Mouse (Mus musculus) left cerebral cortex, adult 2 months (tissue): ENCODE measurements at regions not wholly inside any gene's neighbourhood (a gene's known extent, or its start where the extent isn't known, plus 50 kb on each side); places are given as distances from the start of the nearest gene placed in this dataset.

ENCODE experiments used
- DNase-seq, 2 experiments: peaks; one replicate each; pipeline ENCODE4 v3.0.0; 2021 to 2022; ENCODE audit warnings: low spot score in 2 of 2, mixed read lengths in 1 of 2; ENCODE audit errors: extremely low spot score in 1 of 2
- H3K27ac ChIP-seq: fragments of 200-600 bp; 2 replicates; pipeline ENCODE4 v1.8.1; 2022
- H3K4me3 ChIP-seq: fragments of 200-600 bp; 2 replicates; pipeline ENCODE4 v1.8.1; 2022
- CTCF ChIP-seq: fragments of 200-600 bp; IDR thresholded peaks from 2 replicates; pipeline ENCODE4 v1.8.1; 2022; ENCODE audit warnings: antibody characterized with exemption, mild to moderate bottlenecking, moderate library complexity
- intact Hi-C: fragments of 180-260 bp; cut with DNase I; formaldehyde crosslinking; loops from one replicate; pipeline ENCODE4 v1.15.1; 2025

DNA sequence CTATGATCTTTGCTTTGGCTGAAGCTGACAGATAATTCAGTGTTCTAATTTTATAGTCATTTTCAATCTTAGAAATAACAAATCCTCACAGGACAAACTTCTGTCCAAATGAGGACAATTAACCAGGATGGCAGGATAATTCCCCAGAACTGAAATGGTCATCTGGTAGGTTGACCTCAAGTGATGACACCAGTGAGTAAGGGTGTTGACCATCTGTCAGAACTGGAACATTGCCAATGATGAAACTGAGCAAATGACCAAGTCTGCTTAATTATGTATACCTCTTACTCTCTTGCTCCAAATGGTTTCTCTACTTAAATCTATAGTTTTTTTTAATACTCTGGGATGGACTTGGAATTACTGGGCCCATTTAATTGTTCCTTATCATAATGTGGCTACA, 1336.9 kb upstream of the Tenm3 start:
- no peak overlapping the region for H3K4me3 ChIP-seq
- intact Hi-C loops = no loop called here
- no peak for TF ChIP-seq CTCF
- H3K27ac ChIP-seq = no peak overlapping the region
- no peak for DNase-seq

DNA sequence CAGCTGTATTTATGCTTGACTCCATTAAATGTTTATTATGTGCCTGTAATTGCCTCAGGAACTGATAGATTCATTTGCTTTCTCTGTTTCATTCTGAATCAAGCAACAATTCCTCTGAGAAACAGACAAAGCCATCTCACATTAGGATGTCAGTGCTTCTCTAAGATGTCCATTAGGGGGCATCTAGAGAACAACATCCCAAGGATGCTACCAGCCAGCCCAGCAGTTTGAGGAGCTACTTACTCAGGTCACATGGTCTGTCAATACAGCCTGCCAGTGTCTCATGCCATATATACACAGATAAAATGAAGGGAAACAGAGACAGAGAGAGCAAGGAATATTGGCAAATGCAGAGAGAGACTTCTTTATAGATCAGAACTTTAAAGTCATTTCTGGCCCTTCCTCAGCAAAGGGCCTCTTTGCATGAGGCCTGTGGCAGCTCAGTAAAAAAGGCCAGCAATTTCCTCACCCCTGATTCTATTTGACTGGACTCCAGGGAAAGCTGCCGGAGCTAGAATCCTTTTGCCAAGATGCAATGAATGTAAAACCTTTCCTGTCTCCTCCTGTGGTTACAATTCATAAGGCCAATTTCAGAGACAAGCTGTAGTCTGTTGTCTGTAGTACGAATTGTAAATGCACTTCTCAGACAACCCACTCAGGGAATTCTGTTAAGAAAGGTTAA, 1321.2 kb upstream of the Tenm3 start:
- Histone ChIP-seq H3K4me3 (no peak overlapping the region), H3K27ac (no peak overlapping the region)
- no peak for DNase-seq
- TF ChIP-seq CTCF = peak; percentile 31
- intact Hi-C loops = loop anchor here (10.0 kb wide), 1 partner anchor 130 kb away; no protein-coding TSS in a partner anchor

DNA sequence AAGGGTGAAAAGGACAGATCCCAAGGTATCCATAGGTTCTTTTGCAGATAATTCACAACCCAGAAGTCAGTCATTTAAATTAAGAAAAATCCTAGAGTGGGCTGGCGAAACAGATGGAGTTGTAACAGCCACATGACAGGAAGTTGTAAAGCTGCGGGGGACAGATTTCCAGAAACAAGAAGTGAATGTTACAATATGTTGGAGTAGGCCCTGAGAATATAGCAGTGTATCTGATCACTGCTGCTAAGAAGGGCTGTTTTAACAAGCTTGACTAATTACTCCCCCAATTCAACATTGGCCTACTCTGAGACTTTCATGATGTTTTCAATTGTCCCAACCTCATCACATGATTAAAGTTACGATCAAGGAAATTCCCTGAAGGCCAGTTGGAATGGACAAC, 1317.3 kb upstream of the Tenm3 start:
- DNase-seq = no peak
- intact Hi-C loops = loop anchor here (10.0 kb wide), 1 partner anchor 134 kb away; no protein-coding TSS in a partner anchor
- Histone ChIP-seq H3K27ac (no peak overlapping the region), H3K4me3 (no peak overlapping the region)
- no peak for TF ChIP-seq CTCF

DNA sequence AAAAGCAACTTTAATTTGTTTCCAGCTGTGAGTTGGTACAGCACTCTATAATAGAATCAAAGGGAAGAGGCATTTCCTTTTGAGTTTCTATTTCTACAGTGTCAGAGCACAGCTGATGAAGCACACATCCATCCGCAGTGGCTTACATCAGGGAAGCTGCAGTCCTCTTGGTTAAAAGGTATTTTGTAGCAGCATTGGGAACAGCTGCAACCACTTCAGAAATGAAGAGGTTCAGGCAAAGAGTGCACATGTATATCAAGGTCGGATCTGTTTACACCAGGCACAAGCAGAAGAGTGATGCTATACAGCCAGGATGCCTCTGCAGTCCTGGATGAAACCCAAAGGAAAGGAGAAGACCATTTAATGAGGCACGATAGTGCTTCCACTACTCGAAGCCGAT, 1316.6 kb upstream of the Tenm3 start:
- intact Hi-C loops = loop anchor here (10.0 kb wide), 1 partner anchor 134 kb away; no protein-coding TSS in a partner anchor
- no peak for DNase-seq
- TF ChIP-seq CTCF = no peak
- Histone ChIP-seq H3K27ac (no peak overlapping the region), H3K4me3 (no peak overlapping the region)

DNA sequence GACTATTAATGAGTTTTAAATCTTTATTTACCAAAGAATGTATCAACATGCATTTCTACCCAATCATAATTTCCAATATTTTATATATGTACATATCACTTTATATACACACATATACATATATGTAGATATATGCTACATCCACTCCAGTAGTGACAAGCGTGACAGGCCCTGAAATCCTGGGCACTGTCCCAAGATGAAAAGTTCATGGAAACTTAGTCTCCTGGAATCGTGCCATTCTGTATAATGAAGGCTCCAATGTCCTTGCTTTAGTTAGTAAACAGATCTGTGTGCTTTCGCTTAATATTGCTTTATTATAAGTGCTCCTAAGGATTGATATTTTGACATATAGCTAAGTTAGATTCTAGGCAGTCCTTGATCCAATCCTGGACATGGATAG, 1296.1 kb upstream of the Tenm3 start:
- Histone ChIP-seq H3K4me3 (no peak overlapping the region), H3K27ac (no peak overlapping the region)
- intact Hi-C loops = no loop called here
- no peak for TF ChIP-seq CTCF
- no peak for DNase-seq

DNA sequence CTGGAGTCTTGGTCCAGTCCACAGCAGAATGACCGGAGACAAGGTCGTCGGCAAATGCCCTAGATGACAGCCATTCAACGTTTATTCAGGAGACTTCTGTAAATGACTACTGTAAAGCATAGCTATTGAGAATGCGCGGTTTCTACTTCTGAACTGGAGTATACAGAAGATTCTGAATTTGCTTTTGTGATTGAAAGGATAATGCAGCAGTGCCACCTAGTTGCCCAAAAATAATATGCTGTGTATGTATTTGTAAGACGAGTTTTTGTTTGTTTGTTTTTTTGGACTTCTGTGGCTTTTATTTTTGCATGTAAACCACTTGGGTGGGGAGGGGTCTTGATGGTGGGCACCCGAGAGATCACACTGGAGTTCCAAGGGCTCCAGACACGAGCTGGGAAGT, 1276.3 kb upstream of the Tenm3 start:
- peak in 1 of 2 experiments; percentile 9 for DNase-seq
- peak overlapping the region; percentile 31 for H3K4me3 ChIP-seq
- intact Hi-C loops = loop anchor here (5.0 kb wide), 1 partner anchor 293 kb away; no protein-coding TSS in a partner anchor
- peak; percentile 43 for TF ChIP-seq CTCF
- H3K27ac ChIP-seq = no peak overlapping the region

DNA sequence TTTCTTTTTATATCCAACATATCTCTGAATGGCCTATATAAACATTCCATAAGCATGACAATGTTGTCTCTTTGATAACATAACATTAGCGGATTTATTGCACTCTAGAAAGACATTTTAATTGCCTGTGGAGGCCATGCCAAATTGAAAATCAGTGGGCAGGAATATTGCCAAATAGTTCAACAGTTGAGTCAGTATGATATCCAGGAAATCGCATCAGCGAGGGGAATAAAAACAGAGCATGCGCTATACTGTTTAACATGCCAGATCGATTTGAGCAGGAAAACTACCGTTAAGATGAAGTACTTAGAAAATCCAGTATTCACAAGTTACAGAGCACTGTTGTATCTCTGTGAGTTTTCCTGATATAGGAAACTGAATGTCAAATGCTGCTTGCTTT, 1238.6 kb upstream of the Tenm3 start:
- no peak for TF ChIP-seq CTCF
- no peak for DNase-seq
- intact Hi-C loops = no loop called here
- H3K4me3 ChIP-seq = no peak overlapping the region
- no peak overlapping the region for H3K27ac ChIP-seq

DNA sequence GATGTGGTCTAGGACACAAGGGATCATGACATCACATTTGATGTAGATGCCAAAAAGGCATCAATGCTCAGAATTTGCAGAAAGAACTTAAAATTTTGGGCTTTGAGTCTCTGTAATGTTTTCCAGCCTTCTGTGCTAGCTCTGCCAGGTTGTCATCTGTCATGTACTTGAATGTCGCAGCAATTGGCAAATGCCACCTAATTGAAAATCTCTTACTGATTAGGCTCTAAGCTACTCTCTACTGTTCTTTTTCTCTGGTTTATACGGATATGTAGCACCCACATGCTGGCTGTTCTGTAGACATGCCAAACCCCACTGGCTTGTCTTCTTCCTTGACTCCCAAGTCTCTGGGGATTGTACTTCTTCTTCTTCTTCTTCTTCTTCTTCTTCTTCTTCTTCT, 1193.3 kb upstream of the Tenm3 start:
- intact Hi-C loops = no loop called here
- no peak for DNase-seq
- Histone ChIP-seq H3K4me3 (no peak overlapping the region), H3K27ac (no peak overlapping the region)
- no peak for TF ChIP-seq CTCF

DNA sequence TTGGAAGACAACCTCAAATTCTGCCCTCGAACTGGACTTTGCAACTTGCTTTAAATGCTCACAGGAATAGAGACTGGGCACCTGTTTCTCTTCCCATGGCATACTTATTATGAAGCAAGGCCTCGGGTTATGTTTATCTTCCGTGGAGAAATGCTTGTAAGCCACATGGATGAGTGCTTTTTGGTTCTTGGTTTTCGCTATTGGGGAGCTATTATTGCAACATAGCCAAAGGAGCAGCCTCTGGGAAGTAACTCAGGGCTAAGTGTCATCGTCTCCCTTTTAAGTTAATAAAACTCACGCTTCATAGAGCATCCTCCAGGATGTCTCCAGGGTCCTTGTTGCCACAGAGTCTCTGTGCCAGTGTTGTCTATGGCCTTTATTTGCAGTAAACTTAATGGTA, 1183.8 kb upstream of the Tenm3 start:
- TF ChIP-seq CTCF = no peak
- H3K27ac ChIP-seq = no peak overlapping the region
- no peak overlapping the region for H3K4me3 ChIP-seq
- no peak for DNase-seq
- intact Hi-C loops = no loop called here

DNA sequence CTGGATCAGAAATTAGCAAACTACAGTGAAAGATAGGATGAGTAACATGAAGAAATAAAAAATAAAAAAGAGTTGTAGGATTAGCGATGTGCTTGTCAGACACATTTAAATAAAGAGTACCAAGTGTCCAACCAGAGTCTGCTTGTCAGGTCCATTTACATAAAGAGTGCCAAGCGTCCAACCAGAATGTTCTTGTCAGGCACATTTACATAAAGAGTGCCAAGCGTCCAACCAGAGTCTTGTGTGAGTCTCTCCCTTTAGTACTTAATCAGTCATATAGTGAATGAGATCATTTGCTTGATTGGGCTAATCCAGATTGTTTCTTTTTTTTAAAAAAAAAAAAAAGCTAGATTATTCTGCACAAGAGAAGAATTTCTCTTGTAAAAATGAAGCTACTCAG, 1163.8 kb upstream of the Tenm3 start:
- intact Hi-C loops = no loop called here
- no peak overlapping the region for H3K4me3 ChIP-seq
- TF ChIP-seq CTCF = no peak
- no peak for DNase-seq
- H3K27ac ChIP-seq = no peak overlapping the region

DNA sequence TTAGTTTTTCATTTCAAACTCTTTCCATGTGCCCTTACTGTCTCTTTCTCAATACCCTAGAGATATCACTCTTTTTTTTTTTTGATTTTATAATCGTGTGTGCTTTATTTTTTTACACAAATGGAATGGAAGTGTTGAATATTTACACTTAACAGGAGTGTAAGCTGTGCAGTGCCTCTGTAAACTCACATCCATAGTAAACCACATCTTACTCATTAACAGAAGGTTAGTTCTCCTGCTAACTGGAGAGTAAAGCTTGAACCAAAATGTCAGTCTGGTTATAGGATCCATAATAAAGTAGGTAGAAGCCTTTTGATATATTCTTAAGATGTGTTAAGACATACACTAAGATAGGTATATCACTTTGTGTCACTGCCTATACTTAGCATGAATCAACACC, 1160.5 kb upstream of the Tenm3 start:
- H3K27ac ChIP-seq = no peak overlapping the region
- DNase-seq = no peak
- TF ChIP-seq CTCF = no peak
- no peak overlapping the region for H3K4me3 ChIP-seq
- intact Hi-C loops = no loop called here

DNA sequence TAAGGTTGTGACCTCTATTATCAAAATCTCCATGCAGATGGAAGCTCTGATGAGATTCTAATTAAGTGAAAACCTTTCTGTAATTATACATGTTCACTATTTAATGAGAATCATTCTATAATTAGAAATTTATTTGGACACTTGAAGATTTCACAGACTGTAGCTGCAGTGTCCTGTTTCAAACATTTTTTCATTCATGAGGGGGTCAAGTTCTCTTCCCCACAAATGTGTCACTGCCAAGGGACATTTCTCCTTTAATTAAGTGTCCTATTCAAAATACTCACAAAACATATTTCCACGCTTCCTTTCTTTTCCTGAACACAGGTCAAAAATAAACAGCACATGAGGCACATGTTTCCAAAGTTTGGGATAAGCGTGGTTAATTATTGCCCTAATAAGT, 1159.9 kb upstream of the Tenm3 start:
- DNase-seq = no peak
- intact Hi-C loops = no loop called here
- Histone ChIP-seq H3K4me3 (no peak overlapping the region), H3K27ac (no peak overlapping the region)
- TF ChIP-seq CTCF = no peak
